Mouse (Mus musculus): ENCODE results near the gene Als2. TPM values are rescaled to one million over a fixed set of nuclear protein-coding genes. Genes with fewer than 3 reads are reported as not detected.

Gene Als2
- polyA plus RNA-seq, 1 experiment from 2014 or later: 21.4 TPM

GRCm38 (mm10) chr1:59180003-59180402 is 57.0 kb downstream of the Als2 start:
- Histone ChIP-seq H3K27ac (ENCODE audit: low read depth, low read length) (no peak overlapping the region), H3K9me3 (ENCODE audit: control insufficient read depth, low read length) (no peaks in the 10 kb centered on the region), H3K4me3 (ENCODE audit: low read depth, low read length) (no peak overlapping the region), H3K4me1 (replicated peaks; ENCODE audit: control insufficient read depth, insufficient read depth, low read length) (no peaks in the 10 kb centered on the region), H3K4me2 (ENCODE audit: low read depth, low read length, severe bottlenecking) (no peak overlapping the region), H3K36me3 (ENCODE audit: control insufficient read depth, insufficient read depth, low read length) (no peaks in the 10 kb centered on the region; the same call in 1 of the 2 replicates), H3K27me3 (ENCODE audit: control insufficient read depth, insufficient read depth, low read length) (no peaks in the 10 kb centered on the region), H3K9ac (ENCODE audit: low read length) (no peak overlapping the region)
- WGBS: 91% methylated on average over 3 of the region's 3 CpGs
- no peak for ATAC-seq (replicated peaks; ENCODE audit: low FRiP score)
- DNase-seq (ENCODE audit: low spot score): no peak

GRCm38 (mm10) chr1:59178401-59178800 is 58.6 kb downstream of the Als2 start:
- no peak for ATAC-seq (replicated peaks; ENCODE audit: low FRiP score)
- H3K36me3 ChIP-seq (ENCODE audit: control insufficient read depth, insufficient read depth, low read length): no peaks in the 10 kb centered on the region; the same call in 1 of the 2 replicates
- H3K27me3 ChIP-seq (ENCODE audit: control insufficient read depth, insufficient read depth, low read length): no peaks in the 10 kb centered on the region

GRCm38 (mm10) chr1:59174514-59175373 is 62.3 kb downstream of the Als2 start:
- Histone ChIP-seq H3K4me2 (ENCODE audit: low read depth, low read length, severe bottlenecking) (no peak overlapping the region), H3K9ac (ENCODE audit: low read length) (no peak overlapping the region), H3K36me3 (ENCODE audit: control insufficient read depth, insufficient read depth, low read length) (no peaks in the 10 kb centered on the region; the same call in 1 of the 2 replicates), H3K9me3 (ENCODE audit: control insufficient read depth, low read length) (no peaks in the 10 kb centered on the region), H3K27ac (ENCODE audit: low read depth, low read length) (no peak overlapping the region), H3K27me3 (ENCODE audit: control insufficient read depth, insufficient read depth, low read length) (no peaks in the 10 kb centered on the region), H3K4me1 (replicated peaks; ENCODE audit: control insufficient read depth, insufficient read depth, low read length) (no peaks in the 10 kb centered on the region), H3K4me3 (ENCODE audit: low read depth, low read length) (no peak overlapping the region)
- no peak for DNase-seq (ENCODE audit: low spot score)
- 85% methylated on average over 10 of the region's 10 CpGs for WGBS
- no peak for ATAC-seq (replicated peaks; ENCODE audit: low FRiP score)

More at GRCm38 (mm10) chr1:59178401-59178800, 58.6 kb downstream of the Als2 start:
- WGBS: 93% methylated on average over 10 of the region's 10 CpGs
- Histone ChIP-seq H3K4me2 (ENCODE audit: low read depth, low read length, severe bottlenecking) (no peak overlapping the region), H3K4me3 (ENCODE audit: low read depth, low read length) (no peak overlapping the region), H3K9ac (ENCODE audit: low read length) (no peak overlapping the region), H3K4me1 (replicated peaks; ENCODE audit: control insufficient read depth, insufficient read depth, low read length) (no peaks in the 10 kb centered on the region), H3K27ac (ENCODE audit: low read depth, low read length) (no peak overlapping the region), H3K9me3 (ENCODE audit: control insufficient read depth, low read length) (no peaks in the 10 kb centered on the region)
- no peak for DNase-seq (ENCODE audit: low spot score)

- no peaks in the 10 kb centered on the region; the same call in 1 of the 2 replicates for H3K36me3 ChIP-seq (ENCODE audit: control insufficient read depth, insufficient read depth, low read length)
- no peaks in the 10 kb centered on the region for H3K27me3 ChIP-seq (ENCODE audit: control insufficient read depth, insufficient read depth, low read length)
- ATAC-seq (replicated peaks; ENCODE audit: low FRiP score): no peak
- no peak overlapping the region for H3K4me2 ChIP-seq (ENCODE audit: low read depth, low read length, severe bottlenecking)
- H3K4me1 ChIP-seq (replicated peaks; ENCODE audit: control insufficient read depth, insufficient read depth, low read length): no peaks in the 10 kb centered on the region
- no peak overlapping the region for H3K9ac ChIP-seq (ENCODE audit: low read length)
- no peak overlapping the region for H3K27ac ChIP-seq (ENCODE audit: low read depth, low read length)
- 94% methylated on average over 5 of the region's 5 CpGs for WGBS
- no peaks in the 10 kb centered on the region for H3K9me3 ChIP-seq (ENCODE audit: control insufficient read depth, low read length)
- no peak overlapping the region for H3K4me3 ChIP-seq (ENCODE audit: low read depth, low read length)
- DNase-seq (ENCODE audit: low spot score): no peak
Measured at GRCm38 (mm10) chr1:59173023-59173422, 64.0 kb downstream of the Als2 start.

- H3K27me3 ChIP-seq (ENCODE audit: control insufficient read depth, insufficient read depth, low read length): no peaks in the 10 kb centered on the region
- H3K9me3 ChIP-seq (ENCODE audit: control insufficient read depth, low read length): no peaks in the 10 kb centered on the region
- WGBS: 82% methylated on average over 5 of the region's 5 CpGs
- H3K4me1 ChIP-seq (replicated peaks; ENCODE audit: control insufficient read depth, insufficient read depth, low read length): no peaks in the 10 kb centered on the region
- no peaks in the 10 kb centered on the region; the same call in 1 of the 2 replicates for H3K36me3 ChIP-seq (ENCODE audit: control insufficient read depth, insufficient read depth, low read length)
- no peak overlapping the region for H3K27ac ChIP-seq (ENCODE audit: low read depth, low read length)
- DNase-seq (ENCODE audit: low spot score) (no peak), ATAC-seq (replicated peaks; ENCODE audit: low FRiP score) (no peak)
- no peak overlapping the region for H3K4me2 ChIP-seq (ENCODE audit: low read depth, low read length, severe bottlenecking)
- H3K9ac ChIP-seq (ENCODE audit: low read length): no peak overlapping the region
- no peak overlapping the region for H3K4me3 ChIP-seq (ENCODE audit: low read depth, low read length)
Measured at GRCm38 (mm10) chr1:59171875-59172274, 65.2 kb downstream of the Als2 start.

- H3K36me3 ChIP-seq (ENCODE audit: control insufficient read depth, insufficient read depth, low read length): peaks cover 2% of the 10 kb centered on the region; the same call in 1 of the 2 replicates
- no peak for DNase-seq (ENCODE audit: low spot score)
- no peak overlapping the region for H3K4me3 ChIP-seq (ENCODE audit: low read depth, low read length)
- no peak overlapping the region for H3K4me2 ChIP-seq (ENCODE audit: low read depth, low read length, severe bottlenecking)
- H3K27me3 ChIP-seq (ENCODE audit: control insufficient read depth, insufficient read depth, low read length): no peaks in the 10 kb centered on the region
- ATAC-seq (replicated peaks; ENCODE audit: low FRiP score): no peak
- no peaks in the 10 kb centered on the region for H3K4me1 ChIP-seq (replicated peaks; ENCODE audit: control insufficient read depth, insufficient read depth, low read length)
- H3K9me3 ChIP-seq (ENCODE audit: control insufficient read depth, low read length): no peaks in the 10 kb centered on the region
- WGBS: 74% methylated on average over 8 of the region's 8 CpGs
- no peak overlapping the region for H3K9ac ChIP-seq (ENCODE audit: low read length)
- H3K27ac ChIP-seq (ENCODE audit: low read depth, low read length): no peak overlapping the region
Measured at GRCm38 (mm10) chr1:59170290-59170689, 66.7 kb downstream of the Als2 start.

GRCm38 (mm10) chr1:59169586-59169985 is 67.4 kb downstream of the Als2 start:
- 89% methylated on average over 6 of the region's 6 CpGs for WGBS
- DNase-seq (ENCODE audit: low spot score): no peak

GRCm38 (mm10) chr1:59168556-59168955 is 68.5 kb downstream of the Als2 start:
- peaks cover 2% of the 10 kb centered on the region; the same call in 1 of the 2 replicates for H3K36me3 ChIP-seq (ENCODE audit: control insufficient read depth, insufficient read depth, low read length)
- no peak overlapping the region for H3K27ac ChIP-seq (ENCODE audit: low read depth, low read length)
- no peak for ATAC-seq (replicated peaks; ENCODE audit: low FRiP score)
- H3K4me3 ChIP-seq (ENCODE audit: low read depth, low read length): no peak overlapping the region
- H3K4me2 ChIP-seq (ENCODE audit: low read depth, low read length, severe bottlenecking): no peak overlapping the region
- H3K27me3 ChIP-seq (ENCODE audit: control insufficient read depth, insufficient read depth, low read length): no peaks in the 10 kb centered on the region
- DNase-seq (ENCODE audit: low spot score): no peak
- no peaks in the 10 kb centered on the region for H3K4me1 ChIP-seq (replicated peaks; ENCODE audit: control insufficient read depth, insufficient read depth, low read length)
- H3K9ac ChIP-seq (ENCODE audit: low read length): no peak overlapping the region
- no peaks in the 10 kb centered on the region for H3K9me3 ChIP-seq (ENCODE audit: control insufficient read depth, low read length)
- WGBS: 83% methylated on average over 2 of the region's 2 CpGs

More at GRCm38 (mm10) chr1:59169586-59169985, 67.4 kb downstream of the Als2 start:
- H3K27ac ChIP-seq (ENCODE audit: low read depth, low read length): no peak overlapping the region
- peaks cover 2% of the 10 kb centered on the region; the same call in 1 of the 2 replicates for H3K36me3 ChIP-seq (ENCODE audit: control insufficient read depth, insufficient read depth, low read length)
- no peaks in the 10 kb centered on the region for H3K4me1 ChIP-seq (replicated peaks; ENCODE audit: control insufficient read depth, insufficient read depth, low read length)
- ATAC-seq (replicated peaks; ENCODE audit: low FRiP score): no peak
- no peaks in the 10 kb centered on the region for H3K9me3 ChIP-seq (ENCODE audit: control insufficient read depth, low read length)
- H3K9ac ChIP-seq (ENCODE audit: low read length): no peak overlapping the region
- H3K4me3 ChIP-seq (ENCODE audit: low read depth, low read length): no peak overlapping the region
- H3K4me2 ChIP-seq (ENCODE audit: low read depth, low read length, severe bottlenecking): no peak overlapping the region
- no peaks in the 10 kb centered on the region for H3K27me3 ChIP-seq (ENCODE audit: control insufficient read depth, insufficient read depth, low read length)
